Mouse (Mus musculus) right cerebral cortex, adult 2 months (tissue): ENCODE measurements around the gene Bckdhb.
A peak's percentile ranks its signal among the peaks of the same experiment; 100 is the strongest.
"Not testable (repeated sequence)": the region's sequence is repeated elsewhere in the genome, so short reads cannot be mapped to it uniquely, and the experiment has no call there.

Source experiments
- DNase-seq, 2 experiments: peaks; one replicate each; pipeline ENCODE4 v3.0.0; 2021 to 2022; ENCODE audit warnings: low spot score in 2 of 2

Bckdhb gene

DNA sequence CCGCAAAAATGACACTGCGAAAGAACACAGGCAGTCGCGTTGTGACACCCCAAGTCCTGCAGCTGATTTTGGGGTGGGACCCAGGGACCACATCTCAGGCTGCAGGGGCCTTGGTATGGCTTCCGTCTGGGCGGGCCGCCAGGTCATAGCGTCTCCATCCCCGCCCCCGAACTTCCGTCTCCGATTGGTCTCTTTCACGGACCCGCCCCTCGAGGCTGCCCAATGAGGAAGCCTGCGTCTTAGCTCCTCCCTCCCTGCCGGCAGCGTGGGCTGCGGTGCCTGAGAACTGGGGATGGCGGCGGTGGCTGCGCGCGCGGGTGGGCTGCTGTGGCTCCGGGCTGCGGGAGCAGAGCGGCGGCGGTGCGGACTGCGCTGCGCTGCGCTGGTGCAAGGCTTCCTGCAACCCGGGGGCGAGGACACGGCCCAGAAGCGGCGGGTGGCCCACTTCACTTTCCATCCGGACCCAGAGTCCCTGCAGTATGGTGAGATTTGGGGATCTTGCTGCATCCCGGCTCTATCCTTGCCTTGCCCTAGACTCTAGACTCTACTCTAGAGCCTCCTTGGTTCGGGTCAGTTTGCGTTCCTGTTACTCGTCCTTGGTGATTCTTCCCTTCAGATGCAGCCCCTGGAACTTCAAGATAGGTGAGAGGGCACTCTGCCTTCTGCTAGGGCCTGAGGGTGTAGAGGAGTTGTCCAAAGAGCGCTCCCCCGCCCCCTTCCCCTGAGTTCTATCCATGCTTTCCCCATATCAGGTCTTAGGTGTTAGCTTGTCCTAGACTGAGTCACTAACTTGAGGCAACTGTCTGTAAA lies at the start of gene Bckdhb:
Gene Bckdhb, plus strand, starts transcription at position 268 of the 810 bp plus-strand sequence.
- DNase-seq = peak; percentile 98 to 99

DNA sequence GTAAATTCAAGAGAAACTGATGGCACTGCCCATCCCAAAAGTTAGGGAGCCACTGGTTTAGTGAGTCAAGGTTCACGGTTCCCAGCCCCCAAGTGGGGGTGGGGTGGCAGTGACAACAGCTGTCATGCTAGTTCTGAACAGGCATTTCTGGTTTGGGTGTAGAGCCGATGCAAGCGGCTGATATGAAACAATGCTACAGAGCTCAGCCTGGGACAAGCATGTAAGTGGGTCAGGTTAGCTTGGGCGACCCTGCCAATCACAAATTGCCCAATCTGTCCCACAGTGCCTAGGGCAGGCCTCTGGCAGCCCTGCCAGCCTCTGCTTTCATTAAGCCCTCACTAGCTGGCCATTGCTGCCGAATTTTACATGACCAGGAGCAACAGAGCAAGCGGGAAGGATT lies 42.8 kb upstream of the Bckdhb start:
- DNase-seq = no peak

DNA sequence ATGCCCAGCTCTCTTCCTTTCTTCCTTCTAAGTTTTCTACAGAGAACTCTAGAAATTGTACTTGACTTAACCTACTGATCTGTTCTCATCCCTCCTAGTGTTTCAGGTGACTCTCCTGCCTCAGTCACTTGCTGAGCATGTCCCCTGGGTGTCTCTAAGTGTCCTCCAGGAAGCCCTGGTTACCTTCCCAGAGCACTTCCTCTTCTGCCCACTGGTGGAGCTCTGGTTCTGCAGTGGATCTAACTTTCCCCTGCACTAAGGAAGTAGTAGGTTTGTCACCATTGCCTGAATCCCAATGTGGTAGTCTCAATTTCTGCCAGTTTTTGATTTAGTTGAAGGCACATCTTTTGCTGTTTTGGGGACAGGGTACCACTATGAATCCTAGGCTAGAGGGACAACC lies 38.8 kb upstream of the Bckdhb start:
- no peak for DNase-seq

GRCm38 (mm10) chr9:83888214-83888613 lies 36.7 kb upstream of the Bckdhb start:
- no peak for DNase-seq

DNA sequence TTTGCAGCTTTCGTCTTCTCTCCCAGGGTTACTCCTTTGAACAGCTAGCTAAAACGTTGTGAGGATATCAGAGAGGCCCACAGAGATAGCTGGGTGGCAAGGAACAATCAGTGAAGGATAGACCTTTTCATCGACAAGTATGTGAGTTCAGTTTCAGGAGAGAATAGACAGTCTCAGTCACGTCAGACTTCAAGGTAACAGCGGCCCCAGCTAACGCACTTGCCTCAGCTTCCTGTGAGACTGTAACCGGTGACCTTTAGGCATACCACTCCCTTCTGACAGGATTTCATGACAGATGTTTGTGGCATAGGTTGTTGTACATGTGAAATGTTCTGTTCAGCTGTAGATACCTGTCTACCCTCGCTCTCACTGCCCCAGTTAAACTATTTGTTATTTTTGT lies 31.9 kb upstream of the Bckdhb start:
- no peak for DNase-seq

DNA sequence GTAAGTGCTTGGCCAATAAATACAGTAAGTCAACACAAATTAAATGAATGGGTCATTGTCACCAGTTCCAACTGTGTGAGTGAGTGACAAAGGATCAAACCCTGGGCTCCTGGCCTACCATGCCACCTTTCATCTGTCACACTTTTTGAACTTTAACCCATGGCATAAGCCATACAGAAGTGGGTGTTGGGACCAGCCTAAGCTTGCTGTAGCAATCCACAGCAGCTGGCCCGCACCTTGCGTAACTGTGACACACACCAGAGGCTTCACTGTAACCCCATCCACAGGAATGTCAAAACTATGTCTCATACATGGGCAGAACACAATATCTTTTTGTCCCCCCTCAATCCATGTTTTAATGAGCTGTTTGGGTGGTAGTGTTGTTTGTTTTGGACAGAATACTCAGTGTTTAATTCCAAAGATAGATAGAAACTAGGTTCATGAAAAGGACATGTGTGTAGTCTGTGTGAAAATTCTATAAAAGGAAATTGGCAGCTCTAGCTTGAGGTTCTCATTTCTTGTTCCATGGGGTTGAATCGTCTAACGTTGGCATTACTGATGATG lies 31.1 kb upstream of the Bckdhb start:
- DNase-seq = no peak

GRCm38 (mm10) chr9:83902086-83902485 lies 22.9 kb upstream of the Bckdhb start:
- no peak for DNase-seq

GRCm38 (mm10) chr9:83905820-83906219 lies 19.1 kb upstream of the Bckdhb start:
- DNase-seq = no peak

DNA sequence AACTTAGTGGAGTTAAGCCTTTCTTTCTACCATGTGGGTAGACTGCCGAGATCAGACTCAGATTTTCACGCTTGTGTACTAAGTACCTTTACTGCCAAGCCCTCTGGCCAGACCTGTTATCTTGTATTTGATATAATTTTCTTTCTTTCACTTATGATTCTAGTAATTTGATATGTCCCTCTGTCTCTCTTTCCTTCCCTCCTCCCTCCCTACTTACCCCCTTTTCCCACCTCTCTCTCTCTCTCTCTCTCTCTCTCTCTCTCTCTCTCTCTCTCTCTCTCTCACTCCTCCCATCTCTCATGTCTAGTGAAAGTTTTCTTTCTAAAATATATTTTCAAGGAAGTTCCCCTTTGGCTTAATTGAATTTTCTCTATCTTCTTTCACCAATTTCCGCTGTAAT lies 17.9 kb upstream of the Bckdhb start:
- DNase-seq = no peak

- DNase-seq = no peak
Observed at GRCm38 (mm10) chr9:83909836-83910235, 15.1 kb upstream of the Bckdhb start.

GRCm38 (mm10) chr9:83910926-83911325 lies 14.0 kb upstream of the Bckdhb start:
- no peak for DNase-seq

DNA sequence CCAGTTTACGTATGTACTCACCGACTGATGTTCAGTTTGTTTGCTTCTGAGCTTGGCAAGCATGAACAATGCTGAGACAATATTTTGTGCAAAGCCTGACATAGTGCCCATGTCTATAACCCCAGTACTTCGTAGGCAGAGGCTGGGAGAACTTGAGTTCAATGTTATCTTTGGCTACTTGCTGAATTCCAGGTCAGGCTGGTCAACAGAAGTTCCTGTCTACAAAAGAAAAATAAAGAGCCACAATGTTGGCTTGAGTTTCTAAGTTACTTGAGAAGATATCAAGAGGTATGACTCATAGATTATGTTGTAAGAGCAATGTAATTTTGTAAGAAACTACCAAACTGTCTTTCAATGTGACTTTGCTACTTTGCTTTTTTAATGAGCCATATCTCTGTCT lies 2.9 kb upstream of the Bckdhb start:
- no peak for DNase-seq

DNA sequence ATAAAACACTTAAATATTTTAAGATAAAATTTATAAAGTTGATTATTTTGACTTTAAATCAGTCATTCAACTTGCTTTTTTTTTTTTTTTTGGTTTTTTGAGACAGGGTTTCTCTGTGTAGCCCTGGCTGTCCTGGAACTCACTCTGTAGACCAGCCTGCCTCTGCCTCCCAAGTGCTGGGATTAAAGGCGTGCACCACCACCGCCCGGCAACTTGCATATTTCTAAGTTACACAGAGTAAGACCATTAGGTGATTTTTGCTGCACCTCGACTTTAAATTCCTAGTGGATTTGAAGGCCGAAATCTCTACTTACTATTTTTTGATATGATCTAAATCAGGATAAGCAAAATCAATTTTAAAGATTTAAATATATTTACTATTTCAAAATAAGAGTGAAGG lies 589 bp upstream of the Bckdhb start:
- no peak for DNase-seq

DNA sequence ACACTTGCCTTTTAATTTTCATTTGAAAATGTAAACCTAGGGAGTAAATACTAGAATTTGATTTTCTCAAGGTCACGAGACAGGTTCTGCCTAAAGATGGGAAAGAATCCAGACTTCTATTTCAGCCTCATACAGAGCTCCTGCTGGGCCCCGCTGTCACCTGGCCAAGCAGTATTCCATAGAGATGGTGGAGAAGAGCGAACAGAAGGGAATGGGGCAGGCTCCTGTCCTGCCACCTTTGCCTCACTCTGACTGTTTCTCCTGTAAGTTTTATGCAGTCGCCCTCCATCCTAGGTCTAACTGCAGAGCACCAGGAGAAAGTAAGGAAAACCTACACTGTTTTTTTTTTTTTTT lies 720 bp downstream of the Bckdhb start:
- DNase-seq = no peak

- no peak for DNase-seq
Observed at GRCm38 (mm10) chr9:83926302-83926701, 1.4 kb downstream of the Bckdhb start.

- DNase-seq = not testable (repeated sequence)
Observed at GRCm38 (mm10) chr9:83939501-83939900, 14.6 kb downstream of the Bckdhb start.

DNA sequence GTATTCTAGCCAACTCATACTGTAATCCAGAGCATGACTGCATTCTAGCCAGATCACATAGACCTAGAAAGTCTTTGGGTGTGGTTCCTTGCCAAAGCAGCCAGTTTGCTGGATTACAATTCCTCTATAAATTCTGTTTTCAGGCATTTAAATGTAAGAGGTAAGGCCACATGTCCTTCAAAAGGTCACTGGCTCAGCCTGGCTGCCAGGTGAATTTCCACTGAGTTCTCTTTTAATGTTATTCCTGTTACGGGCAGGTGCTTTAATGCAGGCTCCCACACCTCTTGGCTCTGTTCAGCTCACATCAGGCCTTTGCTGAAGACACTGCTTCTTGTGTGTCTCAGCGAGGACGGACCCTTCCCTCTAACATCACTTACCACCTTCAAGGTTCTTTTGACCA lies 15.1 kb downstream of the Bckdhb start:
- DNase-seq = no peak

GRCm38 (mm10) chr9:83940537-83941363 lies 15.8 kb downstream of the Bckdhb start:
- DNase-seq = no peak

DNA sequence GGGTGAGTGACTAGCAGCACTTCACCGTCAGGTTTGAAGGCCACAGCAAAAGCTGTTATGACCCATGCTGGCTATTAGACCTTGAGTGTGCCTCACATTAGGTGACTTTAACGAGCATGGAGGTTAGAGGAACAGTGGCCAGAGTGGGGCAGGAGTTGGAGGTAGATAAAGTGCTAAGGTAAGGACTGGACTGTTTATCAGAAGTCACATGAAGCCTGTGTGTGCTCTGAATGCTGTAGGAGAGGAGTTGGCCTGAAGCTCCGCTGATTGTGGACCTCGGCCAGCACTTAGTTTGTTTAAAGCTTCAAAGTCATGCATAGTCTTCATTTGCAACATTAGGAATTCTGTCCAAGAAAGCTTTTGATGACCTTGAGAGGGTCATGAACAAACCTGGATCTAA lies 26.4 kb downstream of the Bckdhb start:
- no peak for DNase-seq

- peak; percentile 93 for DNase-seq
Observed at GRCm38 (mm10) chr9:83956632-83957314, 31.8 kb downstream of the Bckdhb start.

DNA sequence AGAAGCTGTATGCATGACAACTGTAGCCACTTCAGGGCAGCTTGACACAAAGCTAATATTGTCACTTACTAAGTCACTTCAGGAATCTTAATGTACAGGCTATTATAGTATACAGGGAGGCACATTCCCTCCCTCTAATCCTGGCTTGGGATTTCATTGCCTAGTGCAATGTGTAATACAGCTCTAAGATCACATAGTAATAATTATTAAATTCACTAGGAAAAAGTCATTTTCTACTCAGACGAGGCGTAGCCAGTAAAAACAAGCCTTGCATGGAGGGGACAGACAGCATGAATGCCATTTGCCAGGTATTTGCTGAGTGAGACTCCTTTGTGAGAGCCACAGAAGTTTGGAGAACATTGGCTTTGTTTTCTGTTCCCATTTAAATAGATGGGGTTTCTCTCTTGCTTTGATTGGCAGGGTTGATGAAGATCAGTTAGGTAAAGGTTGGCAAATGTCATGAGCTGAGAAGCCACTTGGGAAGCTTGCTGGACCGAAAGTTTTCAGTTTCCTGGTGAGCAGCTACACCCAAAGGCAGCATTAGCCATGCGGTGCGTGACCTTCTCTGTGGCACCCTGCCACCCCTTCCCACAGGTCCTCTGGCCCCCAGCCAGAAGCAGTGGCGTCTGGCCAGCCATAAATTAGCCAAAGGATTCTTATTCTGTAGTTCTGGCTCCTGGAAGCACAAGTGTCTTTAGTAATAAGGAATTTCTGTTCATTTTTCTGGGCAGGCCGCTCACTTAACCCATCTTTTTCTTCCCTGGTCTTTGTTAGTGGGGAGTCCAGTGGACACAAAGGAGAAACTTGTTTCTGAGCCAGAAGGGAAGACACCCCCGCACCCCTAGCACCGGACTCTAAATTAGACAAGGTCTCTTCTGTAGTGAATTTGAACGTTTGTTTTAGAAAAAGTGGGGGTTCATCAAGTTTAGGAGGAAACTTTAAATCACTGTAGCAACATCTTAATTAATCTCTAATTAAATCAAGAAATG lies 37.4 kb downstream of the Bckdhb start:
- peak; percentile 56 to 74 for DNase-seq
